17 mouse cellular contexts compared by ENCODE assay signal in genomic region chr13:117008021-117009015, GRCm38 (mm10).
"Had no signal": no experiment of that assay in that cellular context is flagged by ENCODE, and none has a peak within 500 bp of the region (broad histone marks: within the 10 kb centered on the region; RNA-seq: fewer than 3 reads in every experiment).

No protein-coding gene starts in this region.

- H3K9ac ChIP-seq: kidney, embryonic 15.5 days; limb, embryonic 13.5 days; liver, embryonic 15.5 days; lung, embryonic 15.5 days; midbrain, embryonic 12.5 days; neural tube, embryonic 15.5 days had no signal

- H3K27ac ChIP-seq: kidney, embryonic 15.5 days; limb, embryonic 13.5 days; liver, embryonic 15.5 days; lung, embryonic 15.5 days; macrophage; midbrain, embryonic 12.5 days; neural tube, embryonic 15.5 days had no signal

- H3K4me2 ChIP-seq: kidney, embryonic 15.5 days; limb, embryonic 13.5 days; liver, embryonic 11.5 days; liver, embryonic 15.5 days; lung, embryonic 15.5 days; midbrain, embryonic 12.5 days; neural tube, embryonic 15.5 days had no signal

- H3K4me1 ChIP-seq: liver, embryonic 15.5 days; midbrain, embryonic 12.5 days had no signal

- H3K9me3 ChIP-seq: limb, embryonic 13.5 days; liver, embryonic 15.5 days; lung, embryonic 15.5 days; midbrain, embryonic 12.5 days; neural tube, embryonic 15.5 days had no signal

- H3K4me3 ChIP-seq: kidney, embryonic 15.5 days; limb, embryonic 13.5 days; liver, embryonic 15.5 days; lung, embryonic 15.5 days; midbrain, embryonic 12.5 days; neural tube, embryonic 15.5 days had no signal

- H3K36me3 ChIP-seq: kidney, embryonic 15.5 days; liver, embryonic 15.5 days; lung, embryonic 15.5 days; midbrain, embryonic 12.5 days; neural tube, embryonic 15.5 days had no signal

- H3K27me3 ChIP-seq: kidney, embryonic 15.5 days; limb, embryonic 13.5 days; liver, embryonic 15.5 days; lung, embryonic 15.5 days; midbrain, embryonic 12.5 days; neural tube, embryonic 15.5 days had no signal

- ATAC-seq: midbrain, embryonic 16.5 days had no signal

- DNase-seq: kidney, adult 2 months; kidney, postnatal 14 days; layer of hippocampus, adult 9-11 months; left cerebral cortex, postnatal 4 days; lung, postnatal 14 days; spleen, adult 18-20 months; thymus, adult 18-20 months; thymus, postnatal 25 days had no signal
